Mouse (Mus musculus) right cerebral cortex, adult 18-20 months (tissue): ENCODE results near the gene Pde8b.

Experiments
- DNase-seq: peaks from one replicate; pipeline ENCODE4 v3.0.0; 2022; ENCODE audit warnings: mixed read lengths

Pde8b gene

DNA sequence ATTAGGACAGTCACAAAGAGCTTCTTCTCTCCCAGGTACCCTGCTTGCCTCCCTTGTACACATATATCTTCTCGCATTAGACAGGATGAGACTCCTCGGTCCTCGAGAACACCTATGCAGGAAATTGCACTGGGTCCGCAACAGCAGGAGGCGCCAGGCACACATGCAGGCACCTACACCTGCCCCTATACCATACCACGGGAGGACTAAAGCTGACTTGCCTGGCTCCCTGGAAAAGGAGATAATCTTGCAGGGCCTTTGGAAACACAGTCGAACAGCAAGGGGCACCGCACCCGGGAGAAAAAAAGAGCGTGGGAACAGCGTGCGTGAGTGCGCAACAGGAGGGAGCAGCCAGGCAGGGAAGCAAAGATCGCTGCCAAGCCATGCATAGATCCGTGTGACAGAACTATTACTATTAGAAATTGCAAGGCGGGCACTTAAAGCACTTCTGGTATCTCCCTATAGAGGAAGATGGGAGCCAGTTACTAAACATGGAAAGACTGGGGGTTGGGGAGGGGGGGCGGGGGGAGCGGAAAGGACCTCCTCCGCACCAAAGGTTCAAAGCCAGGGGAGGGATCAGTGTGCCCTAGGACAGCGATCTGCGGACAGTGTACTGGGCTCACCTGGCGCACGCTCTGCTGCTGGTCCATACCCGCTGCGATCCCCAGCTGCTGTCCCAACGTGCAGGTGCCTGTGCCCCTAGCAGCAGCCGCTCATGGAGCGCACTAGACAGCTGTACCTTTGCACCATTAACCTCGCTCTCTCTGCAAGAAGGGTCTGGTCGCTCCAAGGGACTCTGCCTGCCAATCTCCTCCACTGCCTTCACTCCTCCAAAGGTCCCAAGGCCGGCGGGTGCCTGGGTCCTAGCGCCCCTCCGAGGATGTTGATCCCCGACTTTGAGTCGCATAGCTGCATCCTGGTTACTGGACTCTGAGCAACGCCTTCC is at the start of gene Pde8b:
Gene Pde8b (minus strand): TSS at position 826 of the 946 bp plus-strand sequence.
- DNase-seq, result peak; percentile 63

DNA sequence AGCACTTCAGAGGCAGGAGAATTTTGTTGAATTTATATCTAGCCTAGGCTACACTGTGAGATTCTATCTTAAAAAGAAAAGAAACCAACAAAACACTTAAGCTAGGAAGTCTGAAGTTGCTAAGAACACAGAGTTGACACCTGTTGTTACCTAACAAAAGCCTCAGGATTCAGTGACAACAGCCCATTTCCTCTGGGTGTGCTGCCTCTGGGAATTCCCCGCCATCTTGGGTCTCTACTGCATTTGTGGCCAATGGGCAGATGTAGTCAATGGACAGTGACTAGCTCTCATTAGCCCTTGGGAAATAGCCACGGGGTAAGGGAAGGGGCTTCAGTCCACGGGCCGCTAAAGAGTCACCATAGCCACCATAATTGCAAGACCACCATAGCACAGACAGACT is 41.8 kb upstream of the Pde8b start:
- no peak for DNase-seq

DNA sequence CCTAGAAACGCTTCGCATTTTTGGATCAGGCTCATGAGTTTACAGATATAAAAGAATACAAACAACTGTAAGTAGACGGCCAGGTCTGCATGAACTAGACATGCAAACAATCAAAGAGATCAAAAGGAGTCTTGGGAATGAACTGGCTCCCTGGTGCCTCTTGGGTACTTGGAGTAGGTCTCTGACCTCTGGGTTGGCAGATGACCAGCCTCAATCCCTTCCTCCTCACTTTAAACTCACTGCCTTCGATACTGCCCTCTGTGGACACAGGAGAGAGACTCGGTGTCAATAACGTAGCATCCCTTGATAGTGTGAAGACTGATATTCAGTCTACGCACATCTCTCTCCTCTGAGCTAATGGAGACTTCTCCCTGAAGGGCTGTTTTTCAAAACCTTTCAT is 37.9 kb upstream of the Pde8b start:
- no peak for DNase-seq

DNA sequence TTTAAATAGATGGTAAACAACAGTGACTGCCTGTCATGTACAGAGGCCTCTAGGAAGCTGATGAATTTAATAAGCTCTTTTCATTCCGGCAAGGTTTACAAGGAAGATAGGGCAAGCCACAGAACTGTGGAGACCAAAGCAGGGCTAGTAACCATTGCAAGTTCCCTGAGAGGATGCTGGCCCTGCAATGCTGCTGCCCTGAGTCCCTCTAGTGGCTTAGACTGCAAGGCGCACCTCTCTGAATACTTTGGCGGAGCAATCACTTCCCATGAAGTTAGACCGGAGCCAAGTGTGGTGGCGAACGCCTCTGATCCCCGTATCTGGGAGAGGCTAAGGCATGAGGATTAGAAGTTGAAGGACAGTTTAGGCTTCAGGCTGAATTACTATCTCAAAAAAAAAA is 36.9 kb upstream of the Pde8b start:
- peak; percentile 81 for DNase-seq

DNA sequence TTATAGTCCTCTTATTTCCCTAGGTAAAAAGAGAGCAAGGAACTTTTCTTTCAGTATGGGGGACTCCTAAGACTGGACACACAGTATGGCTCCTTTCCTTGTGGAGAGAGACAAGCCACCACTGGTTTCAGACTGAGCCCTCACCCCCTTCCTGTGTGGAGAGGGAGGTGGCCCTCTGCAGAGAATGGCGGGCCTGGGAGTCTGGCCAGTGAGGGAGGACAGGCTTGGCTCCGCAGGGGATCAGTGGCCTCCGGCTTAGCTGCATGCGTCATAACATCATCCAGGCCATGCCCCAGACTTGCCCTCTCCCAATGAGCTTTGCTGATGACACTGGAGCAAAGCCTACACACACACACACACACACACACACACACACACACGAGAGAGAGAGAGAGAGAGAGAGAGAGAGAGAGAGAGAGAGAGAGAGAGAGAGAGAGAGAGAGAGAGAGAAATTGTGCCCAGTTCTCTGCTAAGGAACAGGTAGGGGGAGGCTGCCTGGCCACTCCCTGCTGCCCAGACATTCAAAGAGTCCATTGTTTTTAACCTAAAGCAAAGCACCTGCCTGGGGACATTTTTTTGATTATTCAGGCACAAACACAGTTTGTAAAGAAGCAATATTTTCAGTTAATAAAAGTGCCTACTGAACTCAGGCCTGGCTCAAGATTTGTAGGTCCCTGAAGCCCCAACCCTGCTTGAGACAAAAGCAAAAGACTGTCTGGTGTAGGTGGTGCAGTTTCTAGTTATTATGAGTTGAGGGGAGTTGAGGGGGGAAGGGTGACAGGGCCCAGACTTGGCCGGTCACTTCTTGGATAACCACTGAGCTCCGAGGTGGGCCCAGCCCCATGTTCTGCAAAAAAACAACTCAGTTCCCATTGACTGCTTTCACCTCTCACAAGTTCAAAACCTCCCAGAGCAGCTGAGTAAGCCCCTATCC is 31.9 kb upstream of the Pde8b start:
- DNase-seq, result no peak

DNA sequence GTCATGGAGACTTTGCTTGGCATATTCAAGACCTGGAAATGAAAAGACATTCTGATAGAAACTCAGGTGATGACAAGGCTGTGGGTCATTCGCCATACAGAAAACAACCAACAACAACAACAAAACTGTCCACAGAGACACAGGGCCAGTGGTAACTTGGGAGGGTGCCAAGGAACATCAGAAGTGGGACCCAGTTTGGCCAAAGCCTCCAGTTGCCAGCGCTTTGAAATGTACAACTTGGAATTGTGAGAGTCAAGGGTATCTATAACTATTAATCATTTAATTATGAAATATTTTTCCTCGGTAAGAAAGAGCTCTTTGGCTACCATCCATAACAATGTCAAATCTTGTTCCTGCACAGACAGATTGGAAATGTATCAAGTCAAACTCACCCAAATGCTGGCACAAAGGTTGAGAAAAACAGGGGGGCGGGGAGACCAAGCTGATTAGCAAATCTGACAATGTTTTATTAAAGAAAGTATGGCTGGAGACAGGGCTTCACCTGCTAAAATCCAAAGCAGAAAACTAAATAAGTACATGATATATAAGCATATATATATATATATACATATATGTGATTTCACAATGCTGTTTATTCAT is 28.4 kb upstream of the Pde8b start:
- DNase-seq, result no peak

DNA sequence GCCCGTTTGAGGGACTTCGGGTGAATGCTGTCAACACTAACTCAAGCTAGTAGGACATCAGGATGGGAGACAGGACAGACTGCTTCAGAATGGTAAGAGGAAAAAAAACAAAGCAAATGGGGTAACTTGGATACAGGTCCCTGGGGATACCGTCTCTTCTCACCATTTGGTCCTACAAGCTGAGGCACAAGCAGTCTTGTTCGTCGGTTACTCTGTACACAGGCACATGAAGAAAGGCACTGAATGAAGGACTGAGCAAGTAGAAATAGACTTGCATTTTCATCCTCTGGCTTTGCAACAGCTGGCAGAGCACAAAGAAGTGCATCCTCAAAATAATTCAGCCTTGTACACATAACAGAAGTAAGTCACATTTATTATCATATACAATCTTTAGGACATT is 14.6 kb upstream of the Pde8b start:
- no peak for DNase-seq

DNA sequence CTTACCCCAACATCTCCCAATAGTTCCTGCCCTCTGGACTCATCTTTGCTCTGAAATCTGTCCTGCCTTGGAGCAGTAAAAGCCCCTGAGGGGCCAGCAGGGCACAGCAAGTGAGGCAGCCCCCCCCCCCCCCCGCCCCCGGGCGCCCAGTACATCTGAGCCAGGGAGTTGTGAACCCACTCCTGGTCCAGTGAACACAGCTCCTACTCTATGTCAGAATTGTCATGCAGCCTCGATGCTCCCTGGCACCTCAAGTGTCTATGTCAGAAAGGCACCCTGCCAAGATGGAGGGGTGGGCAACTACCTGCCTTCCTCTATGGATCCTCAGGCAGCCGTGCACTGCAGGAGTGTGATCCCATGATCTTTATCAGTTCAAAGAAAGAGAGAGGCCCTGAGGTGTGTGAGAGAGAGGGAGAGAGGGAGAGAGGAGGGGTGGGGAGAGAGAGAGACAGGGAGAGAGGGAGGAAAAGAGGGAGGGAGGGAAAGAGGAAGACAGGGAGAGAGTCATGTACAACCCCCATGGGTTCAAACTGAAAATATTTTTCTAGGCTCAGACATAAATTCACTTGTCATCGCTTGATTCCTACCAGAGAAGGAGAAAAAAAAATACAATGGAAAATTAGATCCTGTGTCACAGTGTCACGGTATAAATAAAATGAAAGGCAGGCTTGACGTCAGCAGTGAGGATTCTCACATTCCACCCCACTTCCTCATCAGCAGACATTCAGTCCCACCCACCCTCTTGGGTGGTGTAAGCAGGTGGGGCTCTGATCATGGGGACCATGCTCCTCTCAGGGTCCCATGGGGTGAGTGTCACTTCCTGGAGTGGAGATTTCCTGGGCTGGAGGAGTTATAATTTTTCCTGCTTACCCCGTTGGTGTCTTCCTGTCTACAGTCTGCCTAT is 11.0 kb upstream of the Pde8b start:
- no peak for DNase-seq

DNA sequence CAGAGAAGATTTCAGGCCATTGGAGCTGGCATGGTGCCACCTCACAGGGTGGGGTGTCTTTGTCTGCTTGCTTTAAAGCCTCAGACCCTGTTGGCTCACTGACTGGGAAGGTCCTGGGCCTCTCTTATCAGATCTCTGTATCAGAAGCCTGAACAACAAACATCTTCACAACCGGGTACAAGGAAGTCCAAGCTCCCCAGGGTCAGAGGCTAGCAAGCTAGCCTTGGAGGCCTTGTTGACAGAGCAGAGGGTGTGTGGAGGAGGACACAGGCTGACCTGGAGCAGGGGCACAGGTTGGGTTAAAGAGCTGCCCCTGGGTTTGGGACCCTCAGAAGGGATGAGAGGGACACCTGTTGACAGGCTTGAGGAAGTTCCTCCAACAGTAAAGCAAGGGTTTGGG is 10.3 kb upstream of the Pde8b start:
- DNase-seq, result no peak

DNA sequence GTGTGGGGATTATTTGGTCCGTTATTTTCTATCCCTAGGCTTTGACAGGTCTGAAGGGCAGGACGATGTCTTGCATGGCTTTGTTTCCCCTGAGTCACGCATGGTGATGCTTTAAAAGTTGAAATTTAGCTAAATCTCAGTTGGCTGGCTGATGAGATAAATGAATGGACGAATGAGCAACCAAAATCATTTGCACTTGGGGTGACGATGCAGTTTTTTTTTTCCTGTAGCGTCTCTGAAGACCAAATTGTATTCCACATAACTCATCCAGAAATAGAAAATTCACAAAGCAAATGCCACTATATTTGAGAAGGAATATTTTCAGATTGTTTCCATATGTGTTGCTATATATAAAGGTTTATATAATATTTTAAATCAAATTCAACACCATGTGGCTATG is 6.9 kb upstream of the Pde8b start:
- no peak for DNase-seq

DNA sequence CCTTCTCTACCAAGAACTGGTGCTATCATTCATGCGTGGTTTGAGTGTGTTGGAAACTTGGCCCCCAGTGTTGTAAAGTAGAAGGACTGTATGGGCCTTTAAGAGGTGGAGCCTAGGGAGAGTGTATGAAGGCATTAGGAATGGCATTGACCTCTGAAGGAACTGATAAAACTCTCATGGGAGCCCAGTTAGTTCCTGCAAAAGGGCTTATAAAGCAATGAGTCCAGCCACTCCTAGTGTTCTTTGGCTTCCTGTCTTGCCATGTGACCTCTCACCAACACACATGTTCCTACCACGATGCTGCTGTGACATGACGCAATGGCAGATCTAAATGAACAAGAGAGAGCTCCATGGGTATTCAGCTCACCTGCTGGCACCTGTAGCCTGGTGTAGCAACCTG is 4.9 kb upstream of the Pde8b start:
- no peak for DNase-seq

DNA sequence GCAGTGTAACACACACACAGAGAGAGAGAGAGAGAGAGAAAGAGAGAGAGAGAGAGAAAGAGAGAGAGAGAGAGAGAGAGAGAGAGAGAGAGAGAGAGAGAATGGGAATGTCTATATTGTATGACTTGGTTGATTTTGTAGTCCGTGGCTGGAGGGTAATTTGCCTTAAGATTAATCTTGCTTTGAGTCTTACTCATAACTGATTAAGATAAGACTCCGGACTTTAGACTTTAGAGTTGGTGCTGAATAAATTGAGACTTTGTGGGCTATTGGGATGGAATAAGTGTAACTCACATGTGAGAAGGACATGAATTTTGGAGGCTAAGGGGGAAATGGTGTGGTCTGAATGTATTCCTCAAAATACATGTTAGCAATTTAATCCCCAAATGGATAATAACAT is 7.1 kb downstream of the Pde8b start:
- no peak for DNase-seq

DNA sequence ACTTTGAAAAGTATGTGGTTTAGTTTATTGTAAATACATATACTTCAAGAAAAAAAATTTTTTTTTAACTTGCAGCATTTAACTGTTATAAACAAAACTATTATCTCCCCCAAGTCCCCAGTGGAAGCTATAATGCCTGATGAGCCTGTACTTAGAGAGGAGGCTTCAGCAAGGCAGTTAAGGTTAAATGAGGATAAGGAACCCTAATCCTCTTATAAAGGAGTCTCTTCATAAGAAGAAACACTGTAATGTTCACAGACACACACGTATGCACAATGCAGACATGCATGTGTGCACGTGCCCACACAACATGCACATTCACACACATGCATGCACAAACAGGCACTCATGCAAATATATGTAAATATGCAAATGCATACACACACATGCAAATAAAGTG is 12.6 kb downstream of the Pde8b start:
- DNase-seq, result no peak

DNA sequence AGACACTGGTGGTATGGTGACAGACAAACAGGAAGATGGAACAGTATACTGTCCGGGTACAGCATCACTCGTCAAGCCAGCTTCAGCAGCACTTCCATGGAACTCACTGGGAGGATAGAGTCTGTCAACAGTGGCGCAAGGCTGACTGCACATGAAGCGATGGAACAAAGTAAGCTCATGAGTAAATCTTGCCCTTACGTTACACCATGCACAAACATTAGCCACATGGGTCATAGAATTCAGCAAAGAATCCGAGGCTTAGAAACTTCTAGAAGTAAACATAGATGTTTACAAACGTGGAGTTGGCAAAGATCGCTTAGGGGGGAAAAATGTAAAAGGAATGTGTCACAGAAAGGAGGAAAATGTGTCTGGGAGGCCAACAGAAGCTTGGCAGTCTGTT is 14.9 kb downstream of the Pde8b start:
- DNase-seq, result no peak

DNA sequence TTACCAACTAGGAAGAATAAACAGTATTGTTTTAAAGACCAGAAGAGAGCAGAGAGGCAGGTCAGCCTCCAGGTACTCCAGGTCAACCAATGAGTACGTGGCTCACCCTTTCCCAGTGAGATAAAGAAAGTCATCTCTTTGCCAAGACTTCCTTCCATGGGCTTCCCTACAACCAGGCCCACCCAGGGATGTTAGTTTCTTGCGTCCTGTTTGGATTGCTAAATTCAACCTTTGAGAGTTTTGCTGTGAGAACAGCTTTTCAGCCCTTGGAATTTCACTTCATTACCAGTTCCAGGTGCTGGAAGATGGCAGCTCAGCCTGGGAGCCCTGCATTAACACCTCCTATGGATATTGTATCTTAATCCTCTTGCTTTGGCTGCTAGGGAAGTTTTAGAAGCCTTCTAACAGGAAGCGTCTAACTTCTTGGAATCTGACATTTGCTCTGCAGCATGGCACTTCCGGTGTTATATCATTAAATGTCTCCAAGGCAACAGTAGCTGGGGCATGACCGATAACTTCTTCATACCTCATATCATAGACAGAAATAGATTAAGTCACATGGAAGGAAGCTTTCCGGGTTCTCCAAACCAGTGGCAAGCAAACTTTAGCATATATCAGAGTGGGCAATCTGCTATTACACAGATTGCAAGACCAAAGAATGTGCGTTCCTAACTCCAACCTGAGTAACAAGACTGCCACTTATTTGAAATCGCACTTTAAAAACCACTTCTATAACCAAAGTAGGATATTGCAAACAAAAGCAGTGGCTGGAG is 18.6 kb downstream of the Pde8b start:
- DNase-seq, result no peak

DNA sequence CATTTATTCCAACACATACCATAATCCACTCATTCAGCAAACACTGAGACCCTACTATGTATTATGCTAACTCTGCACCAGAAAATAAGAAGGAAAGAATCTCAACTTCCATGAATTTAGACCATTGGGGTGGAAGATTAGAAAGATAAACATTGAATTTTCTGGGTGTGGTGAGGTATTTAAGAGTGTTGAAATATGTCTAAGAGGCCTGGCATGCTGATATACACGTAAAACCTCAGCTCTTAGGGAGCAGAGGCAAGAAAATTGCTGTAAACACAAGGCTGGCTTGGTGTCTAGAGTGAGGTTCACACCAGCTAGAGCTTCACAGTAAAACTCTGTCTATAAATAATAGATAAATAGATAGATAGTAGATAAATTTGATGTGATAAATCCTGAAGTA is 19.8 kb downstream of the Pde8b start:
- DNase-seq, result no peak

DNA sequence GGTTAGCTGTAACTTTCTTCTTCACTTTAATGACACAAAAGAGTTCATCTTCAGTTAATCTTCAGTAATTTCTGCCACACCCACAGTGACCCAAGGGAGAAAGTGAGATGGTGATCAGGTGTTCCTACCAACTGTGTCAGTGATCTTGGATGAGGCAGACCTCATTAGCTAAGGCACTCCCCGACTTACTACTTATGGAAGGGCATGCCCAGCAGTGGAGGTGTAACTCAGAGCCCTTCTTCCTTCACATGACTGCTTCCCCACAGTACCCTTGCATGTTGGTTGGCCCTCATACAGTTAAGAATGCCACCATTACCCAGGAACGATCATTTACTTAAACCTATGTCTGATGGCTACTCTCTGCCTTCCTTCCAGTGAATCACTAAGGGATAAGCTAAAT is 25.6 kb downstream of the Pde8b start:
- DNase-seq, result no peak

DNA sequence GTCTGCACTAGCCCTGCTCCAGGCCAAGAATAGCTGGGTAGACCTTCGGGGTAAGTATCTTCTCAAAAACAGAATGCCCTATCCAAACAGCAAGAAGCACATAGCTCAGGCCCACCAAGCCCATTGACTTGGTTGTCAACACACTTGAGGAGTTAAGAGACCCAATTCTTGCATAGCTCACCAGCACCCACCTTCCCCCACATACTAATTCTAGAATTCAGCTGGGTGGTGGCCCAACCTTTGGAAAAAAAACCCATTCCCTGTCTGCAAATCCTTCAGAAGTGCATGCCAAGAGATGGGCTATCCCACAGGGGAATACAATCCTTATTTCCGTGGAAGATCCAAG is 26.7 kb downstream of the Pde8b start:
- no peak for DNase-seq

DNA sequence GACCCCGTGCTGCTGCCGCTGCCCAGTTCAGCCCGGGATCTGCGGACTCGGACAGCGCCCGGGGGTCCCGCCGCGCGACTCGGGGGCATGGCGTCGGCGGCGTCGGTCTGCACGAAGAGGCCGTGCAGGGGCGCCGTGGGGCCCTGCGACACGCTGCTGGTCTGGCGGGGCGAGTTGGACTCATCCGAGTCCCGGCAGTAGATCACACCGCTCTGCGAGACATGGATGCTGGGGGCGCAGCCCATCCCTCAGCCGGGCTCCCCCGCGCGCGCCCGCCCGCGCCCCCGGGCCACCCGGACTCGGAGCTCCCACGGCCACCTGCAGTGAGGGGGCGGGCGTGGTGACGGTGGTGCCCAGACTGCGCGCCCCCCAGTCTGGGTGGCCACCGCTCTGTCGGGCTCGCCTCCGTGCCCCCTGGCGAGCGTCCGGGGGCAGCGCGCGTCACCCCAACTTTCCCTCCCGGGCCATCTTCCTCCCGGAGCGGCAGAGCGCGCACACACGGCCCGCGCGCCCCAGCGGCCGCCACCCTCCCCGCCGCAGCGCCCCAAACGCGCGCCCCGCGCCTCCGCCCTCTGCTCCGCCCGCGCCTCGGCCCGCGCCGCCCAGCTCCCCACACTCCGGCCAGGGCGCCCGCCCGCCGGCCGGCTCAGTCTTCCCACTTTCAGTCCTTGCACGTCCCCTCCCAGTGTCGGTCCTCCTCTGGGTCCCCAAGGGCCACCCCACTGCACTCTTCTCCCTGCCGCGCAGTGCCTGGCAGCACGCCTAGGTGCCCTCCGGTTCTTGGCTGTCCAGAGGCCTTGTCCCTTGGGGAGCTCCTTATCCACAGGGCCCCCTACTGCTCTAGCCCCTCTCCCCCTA is 27.3 kb downstream of the Pde8b start:
- DNase-seq, result peak; percentile 61

DNA sequence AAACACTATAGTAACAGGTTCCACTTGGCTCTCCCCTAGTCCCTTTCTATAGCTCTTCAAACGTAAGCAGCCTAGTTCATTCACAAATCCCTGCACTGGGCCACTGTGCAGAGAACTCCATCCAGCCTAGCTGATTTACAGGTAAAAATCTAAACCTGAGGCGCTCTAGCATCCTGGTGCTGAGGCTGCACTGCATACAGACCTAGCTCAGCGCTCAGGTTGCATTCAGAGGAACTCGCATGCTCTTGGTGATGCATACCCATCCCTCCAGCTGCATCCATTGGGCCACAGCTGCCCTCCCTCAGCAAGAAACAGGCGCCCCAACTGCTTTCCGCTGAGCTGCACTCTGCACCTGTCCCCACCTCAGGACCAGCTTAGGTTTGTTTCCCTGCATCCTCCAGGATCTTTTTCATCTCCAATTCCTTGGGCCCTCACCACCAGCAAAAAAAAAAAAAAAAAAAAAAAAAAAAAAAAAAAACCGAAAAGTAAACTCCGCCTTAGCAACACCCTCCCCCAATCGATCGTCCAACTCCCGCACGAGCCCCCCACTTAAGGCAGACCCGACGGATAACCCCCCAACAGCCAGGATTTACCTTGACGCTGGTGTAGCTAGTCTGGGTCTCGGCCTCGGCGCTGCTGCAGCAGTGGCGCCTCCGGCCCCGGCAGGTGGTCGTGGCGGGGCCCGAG is 28.1 kb downstream of the Pde8b start:
- peak; percentile 56 for DNase-seq
